Mouse (Mus musculus) kidney, embryonic 15.5 days (tissue): ENCODE results near the gene Aco2. TPM values are rescaled to one million over a fixed set of nuclear protein-coding genes. Genes with fewer than 3 reads are reported as not detected.

Experiments
- ATAC-seq: fragments of 200-750 bp; cut with Nextera tagmentation; replicated peaks from 2 replicates; pipeline ENCODE4 v1.8.0; 2017; ENCODE audit warnings: moderate TSS enrichment; ENCODE audit not compliant: low FRiP score
- H3K27ac ChIP-seq: fragments of 300-500 bp; sonication (generic); 2 replicates; pipeline ENCODE4 v1.5.1; 2015; ENCODE audit warnings: mild to moderate bottlenecking, inconsistent platforms
- H3K27me3 ChIP-seq: fragments of 300-500 bp; sonication (generic); 2 replicates; pipeline ENCODE4 v1.6.1; 2015; ENCODE audit warnings: inconsistent platforms
- H3K36me3 ChIP-seq: fragments of 300-500 bp; sonication (generic); 2 replicates; pipeline ENCODE4 v1.6.1; 2015; ENCODE audit warnings: inconsistent platforms
- H3K4me1 ChIP-seq: fragments of 300-500 bp; sonication (generic); 2 replicates; pipeline ENCODE4 v1.6.1; 2015; ENCODE audit warnings: inconsistent platforms
- H3K4me2 ChIP-seq: fragments of 300-500 bp; sonication (generic); 2 replicates; pipeline ENCODE4 v1.6.1; 2015; ENCODE audit warnings: moderate library complexity, mild to moderate bottlenecking, inconsistent platforms
- H3K4me3 ChIP-seq: fragments of 300-500 bp; sonication (generic); replicated peaks from 2 replicates; pipeline ENCODE4 v1.5.1; 2015; ENCODE audit warnings: mild to moderate bottlenecking, inconsistent platforms
- H3K9ac ChIP-seq: fragments of 300-500 bp; sonication (generic); 2 replicates; pipeline ENCODE4 v1.6.1; 2015; ENCODE audit warnings: mild to moderate bottlenecking, inconsistent platforms
- H3K9me3 ChIP-seq: fragments of 300-500 bp; sonication (generic); replicated peaks from 2 replicates; pipeline ENCODE4 v1.6.1; 2016; ENCODE audit warnings: inconsistent platforms
- WGBS: fragments of 180-500 bp; shearing (Covaris S2); methylation state at CpG from one replicate; pipeline ENCODE4 v1.1.7; 2015; ENCODE audit warnings: mixed read lengths; 5-methylcytosine and 5-hydroxymethylcytosine counted together
- polyA plus RNA-seq: library from polyadenylated mRNA; unstranded; fragments of >200 nt; fragmentation: Nextera tagmentation; extraction: Ambion mirVana; gene quantifications from 2 replicates; pipeline ENCODE4 v1.2.1, GENCODE M21; 2015

Aco2 gene
- polyA plus RNA-seq, 1 experiment from 2014 or later: 224 TPM

DNA sequence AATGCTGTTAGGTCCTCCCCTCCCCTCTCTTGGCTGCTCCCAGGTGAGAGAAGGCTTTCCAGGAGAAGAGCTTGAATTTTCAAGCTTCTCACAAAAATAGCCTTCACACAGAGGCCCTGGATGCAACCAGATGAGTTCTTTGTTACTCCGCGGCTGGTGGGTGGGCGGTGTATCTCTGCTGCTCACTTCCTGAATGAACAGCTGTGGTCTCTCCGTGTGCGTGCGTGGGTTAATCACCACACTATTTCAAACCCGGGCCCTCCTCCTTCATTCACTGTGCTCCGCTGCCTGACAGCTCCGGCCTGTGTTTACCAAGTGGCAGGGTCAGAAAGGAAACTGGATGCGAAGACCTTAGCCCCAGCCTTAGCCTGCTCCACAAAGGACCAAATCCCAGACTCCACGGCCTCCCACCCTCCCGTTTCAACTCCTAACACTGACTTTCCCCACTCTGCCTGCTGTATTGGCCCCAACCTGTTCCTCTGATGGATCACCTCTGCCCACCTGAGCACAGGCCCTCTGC, 60.9 kb downstream of the Aco2 start:
- peaks cover 46% of the 10 kb centered on the region for H3K4me1 ChIP-seq
- H3K9me3 ChIP-seq: no peaks in the 10 kb centered on the region
- H3K27ac ChIP-seq: peak overlapping the region; percentile 73
- no peak overlapping the region for H3K4me3 ChIP-seq
- H3K27me3 ChIP-seq: no peaks in the 10 kb centered on the region
- H3K36me3 ChIP-seq: no peaks in the 10 kb centered on the region
- peak; percentile 20; the same call in 1 of the 2 replicates for ATAC-seq
- peak overlapping the region; percentile 24 for H3K4me2 ChIP-seq
- 10% methylated on average over 12 of the region's 12 CpGs for WGBS
- H3K9ac ChIP-seq: 0 out of 2 replicates have a peak overlapping the region, but pooled peaks have one; percentile 21

DNA sequence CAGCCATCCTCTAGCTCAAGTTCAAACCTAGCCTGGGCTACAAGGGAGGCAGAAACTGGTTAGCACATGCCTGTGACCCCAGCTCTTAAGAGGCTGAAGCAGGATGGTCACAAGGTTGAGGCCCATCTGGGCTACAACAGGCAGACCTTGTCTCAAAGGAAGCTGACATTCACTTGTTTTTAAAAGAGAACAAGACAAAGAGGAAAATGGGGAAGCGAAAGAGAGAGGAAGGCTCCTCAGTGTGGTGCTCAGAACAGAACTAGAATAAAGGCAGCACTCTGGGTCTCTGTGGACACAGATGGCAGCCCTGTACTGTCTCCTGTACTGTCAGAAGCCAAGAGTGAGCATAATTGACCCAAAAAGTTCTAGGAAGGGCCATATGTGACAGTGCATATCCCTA, 61.9 kb downstream of the Aco2 start:
- 71% methylated on average over 1 of the region's 1 CpGs for WGBS
- H3K4me1 ChIP-seq: peaks cover 46% of the 10 kb centered on the region
- no peak overlapping the region for H3K27ac ChIP-seq
- H3K27me3 ChIP-seq: no peaks in the 10 kb centered on the region
- H3K9ac ChIP-seq: no peak overlapping the region
- no peak overlapping the region for H3K4me2 ChIP-seq
- no peak overlapping the region for H3K4me3 ChIP-seq
- H3K36me3 ChIP-seq: no peaks in the 10 kb centered on the region
- no peaks in the 10 kb centered on the region for H3K9me3 ChIP-seq
- no peak for ATAC-seq

DNA sequence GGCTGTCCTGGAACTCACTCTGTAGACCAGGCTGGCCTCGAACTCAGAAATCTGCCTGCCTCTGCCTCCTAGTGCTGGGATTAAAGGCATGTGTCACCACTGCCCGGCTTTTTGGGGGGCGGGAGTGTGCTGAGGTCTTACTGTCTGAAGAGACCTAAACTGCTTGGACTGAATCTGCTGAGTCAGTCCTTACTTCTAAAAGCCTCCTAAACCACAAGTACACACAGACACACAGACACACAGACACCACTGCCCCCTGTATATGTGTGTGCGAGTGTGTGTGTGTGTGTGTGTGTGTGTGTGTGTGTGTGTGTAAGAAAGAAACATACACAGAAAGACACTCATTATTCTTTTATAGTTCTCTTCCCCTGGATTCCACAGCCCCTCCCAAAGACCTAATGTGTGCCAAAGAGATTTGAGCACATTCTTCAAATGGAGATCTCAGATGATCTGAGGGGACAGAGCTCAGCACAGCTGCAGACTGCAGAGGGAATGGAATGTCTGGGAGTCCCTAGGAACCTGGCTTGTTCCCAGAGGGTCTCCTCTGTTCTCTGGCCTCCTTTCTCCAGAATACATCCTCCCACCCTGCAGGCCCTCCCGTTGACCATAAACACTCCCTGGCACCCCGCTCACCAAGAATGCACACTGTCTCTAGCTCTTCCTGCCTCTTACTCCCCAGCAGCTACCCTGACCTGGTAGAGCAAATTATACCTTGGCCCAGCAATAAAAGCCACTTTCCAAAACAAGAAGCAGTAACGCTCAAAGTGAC, 63.9 kb downstream of the Aco2 start:
- Histone ChIP-seq H3K4me1 (peaks cover 44% of the 10 kb centered on the region), H3K4me3 (peak overlapping the region; percentile 49), H3K9ac (0 out of 2 replicates have a peak overlapping the region, but pooled peaks have one; percentile 49), H3K27ac (peak overlapping the region; percentile 82), H3K36me3 (no peaks in the 10 kb centered on the region), H3K4me2 (peak overlapping the region; percentile 73), H3K9me3 (no peaks in the 10 kb centered on the region), H3K27me3 (no peaks in the 10 kb centered on the region)
- ATAC-seq: peak; percentile 16; the same call in 1 of the 2 replicates
- WGBS: 48% methylated on average over 7 of the region's 7 CpGs

DNA sequence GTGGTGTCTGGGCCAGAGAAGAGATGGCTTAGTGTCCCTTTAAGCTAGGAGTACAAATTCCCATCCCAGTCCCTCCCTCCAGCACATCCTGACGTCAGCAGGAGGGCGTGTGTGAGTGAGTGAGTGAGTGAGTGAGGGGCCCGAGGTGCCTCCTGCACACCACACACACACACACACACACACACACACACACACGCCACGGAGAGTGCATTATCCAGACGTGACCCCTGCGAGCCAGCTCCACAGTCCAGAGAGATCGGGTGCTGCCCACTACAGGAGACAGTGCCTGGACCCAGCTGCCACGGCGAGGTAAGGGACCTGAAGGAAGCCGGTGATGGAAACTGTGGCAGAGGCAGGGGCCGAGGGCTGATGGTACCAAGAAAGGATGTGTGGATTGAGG, 64.6 kb downstream of the Aco2 start, which contains the start of gene Csdc2:
Gene Csdc2 (plus strand): TSS at position 81 of the 400 bp plus-strand sequence.
- Histone ChIP-seq H3K4me3 (peak within 1 kb of the TSS; percentile 49), H3K27ac (peak within 1 kb of the TSS; percentile 82), H3K27me3 (no peaks in the 10 kb centered on the region), H3K36me3 (no peaks in the 10 kb centered on the region), H3K4me2 (peak within 1 kb of the TSS; percentile 73), H3K9me3 (no peaks in the 10 kb centered on the region), H3K9ac (peak within 1 kb of the TSS; percentile 49), H3K4me1 (peaks cover 44% of the 10 kb centered on the region)
- WGBS: under 1% methylated on average over 12 of the region's 12 CpGs
- peak; percentile 76 for ATAC-seq

DNA sequence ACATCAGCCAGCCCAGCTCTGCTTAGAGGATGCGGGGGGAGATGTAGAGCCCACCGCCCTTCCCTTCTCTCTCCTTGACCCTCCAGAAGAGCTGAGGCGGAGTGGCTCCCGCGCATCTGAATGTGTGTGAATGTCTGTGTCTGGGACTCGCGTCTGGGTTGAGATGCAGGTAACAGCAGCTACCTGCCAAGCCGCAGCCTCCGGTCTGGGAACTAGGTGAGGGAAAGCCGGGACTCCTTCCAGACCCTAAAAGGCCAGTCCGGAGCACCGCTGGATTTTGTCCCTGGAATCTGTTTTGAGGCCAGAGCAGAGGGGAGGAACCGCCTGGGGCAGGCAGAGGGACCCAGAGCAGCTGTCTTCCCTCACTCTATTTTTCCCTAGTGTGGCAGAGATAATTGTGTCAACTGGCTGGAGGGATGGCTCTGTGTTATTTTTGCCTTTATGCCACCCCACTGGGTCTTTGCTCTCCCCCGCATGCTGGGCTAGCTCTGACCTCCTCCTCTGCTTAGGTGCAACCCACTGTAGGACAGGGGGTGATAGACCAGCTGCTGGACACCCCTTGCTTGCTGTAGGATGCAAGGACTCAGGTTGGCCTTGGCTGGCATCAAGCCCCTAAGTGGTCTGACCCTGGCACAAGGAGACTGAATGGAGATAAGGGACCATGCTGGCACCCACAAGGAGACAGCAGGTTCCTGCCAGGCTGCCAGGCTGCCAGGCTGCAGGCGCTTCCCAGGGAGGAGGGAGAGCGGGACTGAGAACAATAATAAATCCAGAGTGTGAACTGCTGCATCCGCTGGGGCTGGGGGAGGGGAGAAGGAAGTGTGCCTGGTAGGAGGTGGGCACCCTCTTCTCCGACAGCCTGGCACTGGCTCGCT, 65.2 kb downstream of the Aco2 start:
- 3% methylated on average over 19 of the region's 19 CpGs for WGBS
- H3K9me3 ChIP-seq: no peaks in the 10 kb centered on the region
- 0 out of 2 replicates have a peak, but pooled peaks have one; percentile 17 for ATAC-seq

DNA sequence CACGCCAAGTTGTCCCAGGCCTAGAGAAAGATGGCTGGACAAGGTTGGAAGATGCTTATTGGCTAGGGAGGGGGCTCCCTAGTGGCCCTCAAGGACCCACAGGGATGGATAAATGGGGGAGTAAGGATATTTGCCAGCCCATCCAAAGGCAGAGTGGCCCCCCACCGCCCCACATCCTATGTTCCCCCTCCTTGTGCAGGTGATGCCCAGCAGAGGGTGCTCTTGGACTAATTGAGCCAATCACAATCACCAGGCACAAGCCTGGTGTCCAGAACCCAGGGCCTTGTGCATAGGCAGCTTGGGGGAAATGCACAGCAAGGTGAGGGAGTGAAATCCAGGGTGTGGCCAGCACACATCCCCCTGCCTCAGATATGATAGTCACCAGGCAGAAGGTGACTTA, 66.1 kb downstream of the Aco2 start:
- H3K27me3 ChIP-seq: no peaks in the 10 kb centered on the region
- peak overlapping the region; percentile 82 for H3K27ac ChIP-seq
- H3K9ac ChIP-seq: no peak overlapping the region
- WGBS: 43% methylated on average over 2 of the region's 2 CpGs
- peak overlapping the region; percentile 49 for H3K4me3 ChIP-seq
- no peaks in the 10 kb centered on the region for H3K9me3 ChIP-seq
- H3K4me2 ChIP-seq: peak overlapping the region; percentile 73
- H3K36me3 ChIP-seq: no peaks in the 10 kb centered on the region
- ATAC-seq: no peak
- peaks cover 42% of the 10 kb centered on the region for H3K4me1 ChIP-seq

More for the DNA sequence above, 65.2 kb downstream of the Aco2 start:
- H3K27ac ChIP-seq: peak overlapping the region; percentile 82
- H3K4me2 ChIP-seq: peak overlapping the region; percentile 73
- H3K4me1 ChIP-seq: peaks cover 46% of the 10 kb centered on the region
- peak overlapping the region; percentile 49 for H3K9ac ChIP-seq
- no peaks in the 10 kb centered on the region for H3K36me3 ChIP-seq
- no peaks in the 10 kb centered on the region for H3K27me3 ChIP-seq
- peak overlapping the region; percentile 49 for H3K4me3 ChIP-seq

DNA sequence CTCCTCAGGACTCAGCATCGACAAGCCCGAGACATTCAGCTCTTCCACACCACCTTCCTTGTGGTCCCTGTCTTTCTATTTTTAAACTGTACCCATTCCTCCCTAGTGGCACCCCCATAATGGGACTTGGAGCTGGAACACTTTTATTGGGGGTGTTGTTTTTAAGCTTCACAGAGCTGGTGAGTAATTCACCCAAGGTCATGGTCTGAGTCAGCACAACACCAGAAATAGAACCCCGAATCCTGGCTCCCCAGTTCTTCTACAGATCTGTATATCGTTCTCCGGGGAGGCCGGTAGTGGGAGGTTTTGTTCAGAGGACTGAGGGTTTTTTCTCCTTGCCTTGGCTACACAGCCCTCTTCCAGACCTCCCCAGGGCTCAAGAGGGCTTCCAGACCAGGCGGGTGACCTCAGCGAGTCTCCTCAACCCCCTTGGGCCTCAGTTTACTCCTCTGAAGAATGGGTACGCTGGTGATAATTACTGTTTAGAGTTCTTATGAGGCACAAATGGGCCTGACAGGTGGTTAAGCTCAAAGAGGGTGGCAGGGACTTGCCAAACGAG, 67.1 kb downstream of the Aco2 start:
- Histone ChIP-seq H3K27me3 (no peaks in the 10 kb centered on the region), H3K4me1 (peaks cover 43% of the 10 kb centered on the region), H3K27ac (no peak overlapping the region), H3K9ac (no peak overlapping the region), H3K4me2 (no peak overlapping the region), H3K9me3 (no peaks in the 10 kb centered on the region), H3K4me3 (no peak overlapping the region), H3K36me3 (no peaks in the 10 kb centered on the region)
- 85% methylated on average over 10 of the region's 10 CpGs for WGBS
- ATAC-seq: no peak

DNA sequence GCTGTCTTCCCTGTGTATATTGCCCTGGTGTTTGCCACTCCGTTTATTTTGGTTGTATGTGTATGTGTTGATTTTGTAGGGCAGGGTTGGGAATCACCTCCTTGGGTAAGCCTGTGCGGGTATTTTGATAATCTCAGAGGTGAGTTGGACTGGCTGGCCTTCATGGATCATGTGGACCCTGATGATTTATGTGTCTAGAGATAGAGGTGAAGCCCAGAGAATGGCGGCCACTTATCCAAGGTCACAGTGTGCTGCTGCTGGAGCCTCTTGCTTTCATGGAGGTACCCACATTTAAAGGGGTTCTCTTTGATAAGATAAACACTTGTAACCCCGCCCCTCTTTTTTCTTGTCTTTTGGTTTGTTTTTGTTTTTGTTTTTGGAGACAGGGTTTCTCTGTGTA, 67.7 kb downstream of the Aco2 start:
- 82% methylated on average over 4 of the region's 4 CpGs for WGBS
- Histone ChIP-seq H3K4me3 (no peak overlapping the region), H3K27ac (no peak overlapping the region), H3K4me1 (peaks cover 43% of the 10 kb centered on the region), H3K27me3 (no peaks in the 10 kb centered on the region), H3K4me2 (no peak overlapping the region), H3K36me3 (no peaks in the 10 kb centered on the region), H3K9ac (no peak overlapping the region), H3K9me3 (no peaks in the 10 kb centered on the region)
- no peak for ATAC-seq

DNA sequence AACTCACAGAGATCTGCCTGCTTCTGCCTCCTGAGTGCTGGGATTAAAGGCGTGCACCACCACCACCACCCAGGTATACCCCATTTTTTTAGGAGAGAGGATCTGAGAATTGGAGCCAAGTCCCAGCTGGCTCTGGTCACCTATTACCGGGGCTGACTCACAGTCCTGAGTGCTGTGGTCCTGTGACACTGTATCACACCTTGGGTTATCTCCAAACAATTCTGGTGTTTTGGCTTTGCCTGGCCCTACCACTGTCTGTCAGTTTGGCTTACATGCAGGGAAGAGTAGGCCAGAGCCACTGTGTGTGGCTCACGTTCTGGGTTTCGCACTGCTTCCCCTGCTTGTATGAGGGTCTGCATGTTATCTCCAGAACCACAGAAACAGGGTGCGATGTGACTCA, 68.1 kb downstream of the Aco2 start:
- no peak overlapping the region for H3K4me2 ChIP-seq
- H3K4me3 ChIP-seq: no peak overlapping the region
- peaks cover 43% of the 10 kb centered on the region for H3K4me1 ChIP-seq
- no peaks in the 10 kb centered on the region for H3K27me3 ChIP-seq
- no peaks in the 10 kb centered on the region for H3K36me3 ChIP-seq
- H3K27ac ChIP-seq: no peak overlapping the region
- WGBS: 87% methylated on average over 5 of the region's 5 CpGs
- H3K9me3 ChIP-seq: no peaks in the 10 kb centered on the region
- ATAC-seq: no peak
- no peak overlapping the region for H3K9ac ChIP-seq

DNA sequence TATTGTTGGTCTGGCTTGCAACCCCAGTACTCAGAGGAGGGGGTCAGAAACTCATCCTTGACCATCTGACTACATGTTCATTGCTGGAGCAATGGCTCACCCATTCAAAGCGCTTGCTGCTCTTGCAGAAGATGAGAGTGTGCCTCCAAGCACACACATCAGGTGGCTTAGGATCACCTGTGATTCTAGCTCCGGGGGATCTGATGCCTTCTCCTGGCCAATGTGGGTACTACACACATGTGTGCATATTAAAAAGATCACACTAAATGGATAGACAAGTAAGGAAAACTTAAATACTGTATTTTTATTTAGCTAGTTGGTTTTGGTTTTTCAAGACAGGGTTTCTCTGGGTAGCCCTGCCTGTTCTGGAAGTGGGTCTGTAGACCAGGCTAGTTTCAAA, 68.9 kb downstream of the Aco2 start:
- H3K9me3 ChIP-seq: no peaks in the 10 kb centered on the region
- no peaks in the 10 kb centered on the region for H3K27me3 ChIP-seq
- WGBS: 94% methylated on average over 2 of the region's 2 CpGs
- H3K27ac ChIP-seq: no peak overlapping the region
- no peak for ATAC-seq
- H3K4me1 ChIP-seq: peaks cover 41% of the 10 kb centered on the region
- no peaks in the 10 kb centered on the region for H3K36me3 ChIP-seq
- no peak overlapping the region for H3K9ac ChIP-seq
- no peak overlapping the region for H3K4me2 ChIP-seq
- no peak overlapping the region for H3K4me3 ChIP-seq

DNA sequence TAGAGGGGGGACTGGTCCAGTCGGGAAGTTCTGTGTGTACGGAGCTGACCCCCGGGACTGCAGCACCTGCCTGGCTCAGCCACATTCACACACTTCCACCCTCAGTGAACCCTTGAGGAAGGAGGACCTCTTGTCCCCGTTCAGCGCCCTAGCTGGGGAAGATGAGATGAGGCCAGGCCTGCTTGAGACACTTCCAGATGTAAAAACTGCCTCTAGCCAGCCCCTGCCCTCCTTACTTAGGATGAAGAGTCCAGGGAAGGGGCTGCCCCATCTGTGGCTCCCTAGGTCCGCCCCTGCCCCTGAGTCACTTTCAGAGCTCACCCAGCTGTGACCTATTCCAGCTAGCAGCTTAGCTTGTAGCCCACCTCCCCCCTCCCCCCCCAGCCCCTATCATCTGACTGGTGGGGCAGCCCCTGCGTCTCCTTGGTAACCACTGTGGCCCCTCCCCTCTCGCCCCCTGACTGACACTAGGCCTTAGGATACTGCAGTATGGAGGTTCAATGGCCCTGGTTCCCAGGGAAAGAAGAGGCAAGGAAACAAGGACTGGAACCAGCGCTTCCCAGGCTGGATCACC, 71.2 kb downstream of the Aco2 start:
- no peak overlapping the region for H3K4me3 ChIP-seq
- no peaks in the 10 kb centered on the region for H3K27me3 ChIP-seq
- H3K4me2 ChIP-seq: peak overlapping the region; percentile 27; the same call in 1 of the 2 replicates
- H3K9me3 ChIP-seq: no peaks in the 10 kb centered on the region
- H3K27ac ChIP-seq: peak overlapping the region; percentile 52
- 12% methylated on average over 9 of the region's 9 CpGs for WGBS
- 0 out of 2 replicates have a peak, but pooled peaks cover 10% of the 10 kb centered on the region for H3K36me3 ChIP-seq
- no peak overlapping the region for H3K9ac ChIP-seq
- peaks cover 19% of the 10 kb centered on the region for H3K4me1 ChIP-seq
- ATAC-seq: peak; percentile 80
